Mouse (Mus musculus): ENCODE measurements around the gene Gm49721. TPM values are rescaled to one million over a fixed set of nuclear protein-coding genes. Genes with fewer than 3 reads are reported as not detected.
"Not testable (repeated sequence)": the region's sequence is repeated elsewhere in the genome, so short reads cannot be mapped to it uniquely, and the experiment has no call there.

Gm49721 gene
- total RNA-seq, 1 experiment from 2014 or later, result 0.52 TPM

DNA sequence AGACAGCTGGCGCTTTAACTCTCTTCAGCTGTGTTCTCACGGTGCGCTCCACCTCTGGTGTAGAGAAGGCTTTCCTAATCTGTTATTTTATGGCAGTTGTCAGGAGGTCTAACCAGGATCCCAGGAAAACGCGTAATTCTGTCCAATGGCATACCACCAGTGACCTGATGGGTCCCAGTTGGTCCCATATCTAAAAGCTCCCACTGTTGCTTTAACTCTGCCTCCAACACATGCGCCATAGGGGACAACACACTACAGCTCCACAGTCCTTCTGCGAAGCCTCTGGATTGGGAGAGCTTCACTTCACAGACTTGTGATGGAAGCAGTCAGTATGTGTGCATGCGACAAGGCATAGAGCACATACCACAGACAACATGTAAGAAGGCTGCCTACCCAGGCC is 1.4 kb downstream of the Gm49721 start:
- not testable (repeated sequence) for DNase-seq

DNA sequence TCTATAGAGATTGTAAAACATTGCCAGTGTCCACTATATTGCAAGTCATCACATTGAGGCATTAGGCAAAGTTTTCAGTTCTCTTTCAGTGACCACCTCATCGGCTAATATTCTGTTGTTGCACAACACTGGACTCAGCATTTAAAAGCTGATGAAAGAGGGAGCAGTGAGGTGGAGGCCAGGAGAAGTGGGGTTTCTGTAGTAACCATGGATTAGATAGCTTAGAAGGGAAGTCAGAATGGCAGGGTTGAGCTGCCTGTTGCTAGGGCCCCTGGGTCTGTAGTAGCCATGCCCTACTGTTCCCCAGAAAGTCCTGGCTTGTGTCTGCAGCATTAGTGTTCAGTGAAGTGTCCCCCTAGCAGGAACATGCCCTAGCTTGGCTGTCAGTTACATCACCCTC is 7.4 kb downstream of the Gm49721 start:
- not testable (repeated sequence) for DNase-seq

DNA sequence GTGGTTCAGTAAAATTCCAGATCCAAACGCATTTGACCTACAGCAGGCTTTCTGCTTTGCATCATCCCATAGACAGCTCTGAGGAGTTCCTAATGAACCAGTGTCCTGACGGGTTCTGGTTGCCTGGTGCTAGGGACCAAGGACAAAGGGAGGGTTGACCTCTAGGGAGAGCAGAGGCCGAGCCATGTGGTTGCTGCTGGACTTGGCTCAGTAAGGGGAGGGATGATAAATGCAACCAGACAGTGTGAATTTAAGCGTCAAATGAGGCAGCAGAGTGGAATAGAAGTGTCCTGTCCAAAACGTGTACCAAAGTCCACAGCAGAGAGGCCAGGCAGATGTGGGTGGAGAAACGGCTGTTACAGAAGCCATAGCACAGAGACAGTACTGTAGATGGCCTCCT is 16.8 kb downstream of the Gm49721 start:
- DNase-seq, result not testable (repeated sequence)

DNA sequence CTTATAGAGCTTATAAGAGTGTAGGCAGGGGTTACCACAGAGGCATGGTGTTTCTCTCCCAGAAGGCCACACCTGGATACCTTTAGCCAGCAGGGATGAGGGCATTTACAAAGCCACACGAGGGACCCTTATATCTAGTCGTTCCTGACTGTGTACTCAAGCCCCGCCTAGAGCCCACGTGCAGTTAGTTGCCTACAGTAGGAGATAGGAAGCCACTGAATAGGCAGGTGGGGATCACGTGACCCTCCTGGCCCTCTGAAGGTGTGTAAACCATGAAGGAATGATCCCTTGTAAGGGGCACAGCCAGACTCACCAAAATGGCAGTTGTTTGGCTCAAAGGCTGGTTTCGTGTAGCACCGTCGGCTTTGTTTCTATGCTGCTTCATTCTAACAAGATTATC is 18.1 kb downstream of the Gm49721 start:
- not testable (repeated sequence) for DNase-seq

DNA sequence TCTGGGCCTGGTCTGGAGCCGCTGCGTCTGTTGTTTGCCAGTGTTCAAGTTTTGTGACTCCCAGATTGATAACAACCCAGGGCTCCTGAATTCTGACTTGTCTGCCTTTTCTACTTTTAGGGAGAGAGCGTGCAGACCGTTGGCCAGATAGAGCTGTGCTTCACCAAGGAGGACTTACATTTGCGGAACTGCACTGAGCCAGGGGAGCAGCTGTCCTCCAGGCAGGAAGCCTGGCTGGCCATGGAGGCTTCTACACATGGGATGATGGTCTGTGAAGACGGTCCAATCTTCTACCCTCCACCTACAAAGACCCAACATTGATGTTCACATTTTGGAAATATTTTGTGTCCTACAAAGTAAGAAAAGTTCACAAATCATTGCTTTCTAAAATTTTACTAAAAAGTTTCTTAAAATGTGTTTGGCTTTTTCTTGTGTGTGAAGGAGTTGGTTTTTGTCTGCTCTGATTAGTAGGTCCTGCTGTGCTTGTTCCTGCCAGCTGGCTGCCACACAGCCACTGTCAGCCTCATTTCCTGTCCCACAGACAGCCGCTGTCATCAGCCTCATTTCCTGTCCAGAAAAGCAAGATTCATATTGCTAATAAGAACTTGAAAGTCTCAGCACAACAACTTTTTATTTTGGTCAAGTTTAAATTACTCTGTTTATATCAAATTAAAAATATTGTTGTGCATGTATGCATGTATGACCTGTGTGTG is 19.2 kb downstream of the Gm49721 start:
- not testable (repeated sequence) for DNase-seq

DNA sequence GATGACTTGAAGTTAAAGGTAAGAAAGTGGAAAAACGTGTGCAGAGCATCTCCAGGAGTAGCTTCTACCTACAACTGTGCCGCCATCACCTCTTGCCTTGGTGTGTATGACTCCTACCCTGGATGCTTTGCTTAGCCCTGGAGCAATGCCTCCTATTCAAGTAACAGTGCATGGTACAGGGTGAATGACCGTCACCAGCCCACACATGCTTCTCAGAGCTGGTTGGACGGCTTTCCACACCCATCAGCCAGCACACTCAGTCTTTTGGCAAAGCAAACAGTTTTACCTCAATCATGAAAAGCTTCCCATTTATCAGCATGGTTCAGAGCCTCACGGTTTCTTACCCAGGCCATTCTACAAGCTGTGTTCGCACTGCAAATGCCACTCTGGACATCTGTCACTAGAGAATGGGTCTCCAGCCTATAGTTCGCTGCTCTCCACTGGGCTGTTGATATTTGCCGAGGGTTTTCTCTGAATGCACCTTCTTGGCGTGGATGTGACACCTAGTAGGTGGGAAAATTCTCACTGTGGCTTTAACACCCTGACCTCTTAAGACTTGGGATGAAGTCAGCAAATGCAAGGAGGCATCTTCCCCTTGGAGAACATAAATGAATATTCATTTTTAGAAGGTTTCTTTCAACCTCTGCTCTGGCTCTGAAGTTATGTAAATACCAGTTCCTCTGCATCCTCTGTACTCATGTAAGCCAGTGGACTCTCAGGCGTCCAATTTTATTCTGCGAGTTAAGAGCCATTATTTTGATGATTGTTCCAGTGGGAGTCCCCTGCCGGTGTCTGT is 23.3 kb downstream of the Gm49721 start:
- not testable (repeated sequence) for DNase-seq

DNA sequence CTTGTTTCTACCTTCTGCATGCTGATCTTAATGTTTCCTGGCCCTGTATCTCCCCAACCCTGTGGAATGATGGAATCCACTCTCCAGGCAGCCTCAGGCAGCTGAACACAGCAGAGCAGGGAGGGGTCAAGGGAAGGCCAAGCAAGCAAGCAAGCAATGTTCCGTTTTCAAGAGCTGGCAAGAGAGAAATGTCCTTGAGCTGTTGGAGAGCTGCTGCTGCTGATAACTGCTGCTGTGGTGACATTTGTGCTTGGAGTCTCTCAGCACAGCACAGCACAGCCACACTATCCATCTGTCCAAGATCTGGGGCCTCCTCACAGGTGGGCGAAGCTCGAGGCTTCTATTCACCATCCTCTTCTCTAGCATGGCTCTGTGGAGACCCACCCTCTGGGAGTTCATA is 24.7 kb downstream of the Gm49721 start:
- not testable (repeated sequence) for DNase-seq

DNA sequence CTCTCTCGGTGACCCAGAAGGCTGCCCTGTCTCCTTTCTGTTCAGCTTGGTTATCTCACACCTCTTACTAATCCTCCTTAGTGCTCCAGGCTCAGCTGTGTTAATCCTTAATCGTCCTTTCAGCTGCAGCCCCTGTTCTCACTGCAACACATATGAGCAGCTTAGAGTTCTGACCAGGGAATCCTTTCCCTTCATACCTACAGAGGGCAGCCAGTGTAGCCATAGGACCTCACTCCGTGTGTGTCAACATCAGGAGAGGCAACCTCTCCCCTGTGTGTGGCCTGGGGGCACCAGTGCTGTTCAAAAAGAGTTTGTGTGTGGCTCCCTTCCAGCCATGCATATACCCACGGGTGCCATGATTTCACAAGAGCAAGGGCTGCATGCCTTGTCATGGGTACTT is 26.9 kb downstream of the Gm49721 start:
- DNase-seq, result not testable (repeated sequence)

DNA sequence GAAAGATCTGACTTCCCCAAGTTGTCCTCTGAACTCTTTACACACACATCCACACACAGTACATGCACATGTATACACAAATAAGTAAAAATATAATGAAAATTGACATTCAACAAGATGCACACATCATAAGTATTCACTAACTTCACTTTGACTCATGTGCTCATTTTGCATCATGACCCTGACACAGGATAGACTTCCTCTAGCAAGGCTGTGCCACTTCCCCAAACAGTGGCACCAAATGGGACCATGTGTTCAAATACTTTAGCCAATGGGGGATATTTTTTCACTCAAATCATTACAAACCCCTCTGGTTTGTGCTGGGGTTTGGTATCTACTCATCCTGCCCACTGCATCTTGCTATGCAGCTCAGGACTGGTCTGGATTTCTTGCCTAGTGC is 30.2 kb downstream of the Gm49721 start:
- not testable (repeated sequence) for DNase-seq

DNA sequence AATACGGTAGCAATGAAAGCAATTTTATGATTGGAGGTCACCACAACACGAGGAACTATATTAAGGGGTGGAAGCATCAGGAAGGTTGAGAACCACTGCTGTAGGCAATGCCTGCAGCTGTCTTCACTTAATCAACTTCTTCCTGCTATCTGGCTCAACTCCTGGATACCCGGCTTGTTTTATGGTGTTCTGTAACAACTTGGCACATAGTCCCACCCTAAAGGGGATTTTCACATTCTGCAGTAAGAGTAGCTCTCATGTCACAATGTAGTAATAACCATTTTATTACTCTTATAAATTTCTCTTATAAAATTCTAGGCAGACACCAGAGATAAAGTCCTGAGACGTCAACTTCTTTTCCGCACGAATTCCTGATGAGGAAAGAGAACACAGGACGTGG is 30.7 kb downstream of the Gm49721 start:
- DNase-seq, result not testable (repeated sequence)

DNA sequence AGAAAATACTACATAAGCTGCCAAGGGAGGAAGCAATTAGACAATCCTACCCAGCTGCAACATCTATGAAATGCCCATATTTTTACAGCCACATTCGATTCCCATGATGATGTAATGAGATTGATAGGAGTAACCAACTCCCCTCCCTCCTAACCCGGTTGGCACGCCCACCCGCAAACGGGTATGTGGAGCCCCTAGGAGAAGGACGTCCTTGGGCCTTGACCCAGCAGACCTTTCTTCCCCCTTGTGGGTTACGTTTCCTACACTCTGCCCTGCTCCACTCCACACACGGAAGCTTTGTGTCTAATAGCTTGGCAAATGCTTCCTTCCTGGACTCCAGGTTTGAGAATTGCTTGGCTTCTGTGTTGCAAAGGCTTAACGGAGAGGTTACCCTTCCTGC is 31.2 kb downstream of the Gm49721 start:
- DNase-seq, result not testable (repeated sequence)

DNA sequence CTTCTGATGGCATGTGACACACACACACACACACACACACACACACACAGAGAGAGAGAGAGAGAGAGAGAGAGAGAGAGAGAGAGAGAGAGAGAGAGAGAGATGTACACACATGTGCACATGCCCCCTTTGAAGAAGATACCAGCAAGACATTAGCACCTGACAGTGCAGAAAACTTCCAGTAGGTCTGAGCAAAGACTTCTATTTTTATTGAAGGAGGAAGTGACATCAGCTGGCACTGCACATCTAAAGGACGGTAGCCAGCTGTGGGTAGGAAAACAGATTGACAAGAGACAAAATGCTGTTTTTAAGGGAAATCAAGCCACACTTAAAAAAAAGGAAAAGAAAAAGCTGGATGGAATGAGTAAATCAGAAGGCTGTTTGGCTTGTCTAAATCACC is 35.5 kb downstream of the Gm49721 start:
- not testable (repeated sequence) for DNase-seq

DNA sequence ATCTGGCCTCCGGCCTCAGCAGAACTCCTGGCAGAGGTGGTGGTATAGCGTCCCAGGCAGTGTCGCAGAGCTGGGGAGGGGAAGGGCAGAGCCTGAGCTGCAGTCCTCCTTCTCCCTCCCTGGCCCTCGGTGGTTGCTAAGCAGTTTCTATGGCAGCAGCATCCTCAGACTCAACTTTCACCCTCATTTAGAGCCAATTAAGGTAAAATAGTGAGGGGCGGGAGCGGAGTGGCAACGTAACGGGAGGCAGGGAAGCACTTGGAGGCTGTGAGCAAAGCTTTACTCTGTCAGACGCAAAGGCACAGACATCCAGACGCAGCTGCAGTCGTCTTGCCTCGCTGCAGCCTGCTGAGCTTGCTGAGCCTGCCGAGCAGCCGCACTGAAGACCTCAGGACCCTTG is 46.6 kb downstream of the Gm49721 start, which contains the start of gene Gm1604a:
Gene Gm1604a, plus strand, starts transcription at position 312 of the 400 bp plus-strand sequence.
- DNase-seq, result not testable (repeated sequence)

DNA sequence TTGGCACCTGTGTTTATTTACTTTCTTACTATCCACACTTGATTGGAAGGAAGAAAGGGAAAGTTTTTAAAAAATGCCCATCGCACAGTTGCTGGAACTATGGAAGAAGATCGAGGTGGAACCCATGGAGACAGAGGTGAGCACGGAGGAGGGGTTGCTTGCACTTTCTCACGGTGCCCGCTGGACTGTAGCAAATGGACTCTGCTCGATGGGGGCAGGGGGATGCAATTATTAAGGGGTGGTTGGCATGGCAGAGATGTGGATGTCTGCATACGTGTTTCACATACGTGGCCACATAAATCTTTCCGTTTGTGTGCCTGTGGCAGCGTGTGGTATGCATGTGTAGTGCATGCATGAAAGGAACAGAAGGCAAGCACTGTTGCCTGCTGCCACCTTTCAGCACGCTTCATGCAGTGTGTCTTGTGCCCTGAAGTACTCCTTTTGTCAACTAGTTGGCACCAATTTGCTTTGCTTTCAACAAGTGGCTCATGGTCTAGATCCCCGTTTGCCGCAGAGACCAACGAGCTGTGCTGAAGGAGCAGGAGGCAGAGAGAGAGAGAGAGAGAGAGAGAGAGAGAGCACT is 47.2 kb downstream of the Gm49721 start:
- not testable (repeated sequence) for DNase-seq

DNA sequence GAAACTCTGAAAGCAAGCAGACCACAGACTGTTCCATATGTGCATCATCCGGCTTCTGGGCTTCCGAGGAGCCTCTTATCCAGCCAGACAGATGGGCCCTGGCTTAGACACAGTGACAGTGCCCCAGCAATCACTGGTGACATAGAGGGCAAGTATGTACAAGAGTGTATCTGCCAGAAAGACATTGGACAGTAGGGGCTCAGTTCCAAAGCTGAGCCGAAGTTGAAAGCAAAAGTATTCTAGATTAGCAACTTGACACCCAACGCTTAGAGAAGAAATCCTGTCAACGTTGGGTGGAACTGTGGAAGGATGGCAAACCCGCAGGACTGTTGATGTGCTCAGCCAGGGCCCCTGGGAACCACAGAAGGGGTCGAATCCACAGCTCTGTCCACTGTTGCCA is 51.5 kb downstream of the Gm49721 start:
- DNase-seq, result not testable (repeated sequence)

DNA sequence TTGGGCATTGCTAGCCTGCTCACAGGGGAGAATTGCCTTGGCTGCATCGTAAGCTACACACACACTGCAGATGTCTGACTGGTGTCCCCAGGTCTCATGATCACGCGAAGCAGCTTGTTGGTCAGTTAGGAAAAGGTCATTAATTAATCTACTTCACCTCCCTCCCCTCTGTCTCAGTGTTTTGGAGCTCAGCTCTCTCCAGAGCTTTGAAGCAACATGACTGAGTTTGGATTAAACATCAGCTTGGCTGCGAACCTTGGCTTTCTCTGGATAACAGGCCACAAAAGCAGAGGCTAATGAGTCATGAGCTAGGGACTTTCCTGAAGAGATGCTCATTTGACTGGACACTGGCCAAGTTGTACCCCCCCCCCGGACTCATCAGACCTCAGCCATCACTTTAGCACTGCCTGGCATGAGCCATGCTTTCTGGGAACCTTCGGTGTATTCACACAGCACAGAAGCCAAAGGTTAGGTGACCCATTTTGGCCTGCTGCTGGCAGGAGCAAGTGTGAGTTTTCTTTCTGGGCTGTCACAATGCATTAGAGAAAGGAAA is 52.0 kb downstream of the Gm49721 start:
- not testable (repeated sequence) for DNase-seq

DNA sequence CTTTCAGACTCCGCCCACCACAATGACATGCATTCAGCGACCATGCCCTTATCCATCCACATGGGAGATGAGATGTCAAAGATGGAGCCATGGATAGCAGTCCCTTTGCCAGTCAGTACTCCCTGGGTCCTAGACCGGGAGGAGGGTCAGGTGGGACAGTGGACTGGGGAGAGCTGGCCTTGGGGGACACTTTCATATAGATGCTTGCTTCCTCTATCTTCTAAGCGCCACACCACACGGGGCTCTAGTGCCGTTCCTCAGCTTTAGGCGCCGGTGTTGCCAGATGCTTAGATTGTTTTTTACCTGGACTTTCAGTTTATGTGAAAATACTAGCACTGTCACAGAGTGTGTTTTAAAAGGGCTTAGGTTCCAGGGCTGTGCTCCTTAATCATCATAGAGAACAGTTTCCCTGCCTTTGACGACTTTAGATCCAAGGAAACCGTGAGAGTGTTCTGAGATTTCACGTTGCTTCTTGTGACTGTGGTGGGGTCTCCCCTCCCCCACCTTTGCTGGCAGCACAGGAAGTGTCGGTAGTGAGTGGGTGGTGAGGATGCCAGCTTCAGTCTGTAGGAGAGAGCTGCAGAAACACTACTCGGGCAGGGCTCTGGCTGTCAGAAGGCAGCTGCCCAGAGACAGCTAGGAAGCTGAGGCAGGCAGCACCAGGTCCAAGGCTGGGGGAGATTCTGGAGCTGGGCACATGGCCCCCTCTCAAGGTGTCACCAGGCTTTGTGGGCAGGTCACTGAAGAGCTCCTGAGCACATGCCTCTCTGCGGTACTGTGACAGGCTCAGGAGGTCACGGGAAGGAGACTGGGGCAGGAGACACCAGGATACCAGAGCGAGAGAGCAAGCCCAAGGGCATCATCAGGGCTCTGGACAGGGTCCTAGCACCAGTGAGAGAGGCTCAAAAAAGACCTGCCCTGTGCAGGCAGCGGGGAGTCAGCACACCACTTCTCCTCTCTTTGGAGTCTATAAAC is 54.8 kb downstream of the Gm49721 start:
- not testable (repeated sequence) for DNase-seq

DNA sequence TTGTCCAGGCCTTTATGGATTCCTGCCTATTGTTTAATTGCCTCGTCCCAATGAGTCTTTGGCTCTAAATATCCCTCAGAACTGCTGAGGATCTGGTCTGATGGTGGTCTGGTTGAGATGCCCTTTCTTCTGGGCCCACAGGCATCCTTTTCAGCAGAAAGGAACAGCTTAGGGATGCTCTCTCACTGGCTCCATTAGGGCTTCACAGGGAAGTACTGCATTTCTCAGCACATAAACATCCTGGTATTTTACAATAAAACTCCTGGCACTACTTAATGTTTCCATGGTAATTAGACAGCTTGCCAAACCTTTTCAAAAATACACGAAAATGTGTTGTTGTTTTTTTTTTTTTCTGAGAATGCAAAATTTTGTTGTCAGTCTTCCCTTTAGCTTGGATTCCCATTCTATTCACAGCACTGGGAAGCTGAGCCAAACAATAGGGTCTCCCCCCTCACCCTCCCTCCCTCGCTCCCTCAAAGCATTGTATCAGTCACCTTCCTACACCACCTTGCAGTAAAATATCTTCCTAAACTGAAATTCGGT is 90.4 kb downstream of the Gm49721 start:
- not testable (repeated sequence) for DNase-seq

DNA sequence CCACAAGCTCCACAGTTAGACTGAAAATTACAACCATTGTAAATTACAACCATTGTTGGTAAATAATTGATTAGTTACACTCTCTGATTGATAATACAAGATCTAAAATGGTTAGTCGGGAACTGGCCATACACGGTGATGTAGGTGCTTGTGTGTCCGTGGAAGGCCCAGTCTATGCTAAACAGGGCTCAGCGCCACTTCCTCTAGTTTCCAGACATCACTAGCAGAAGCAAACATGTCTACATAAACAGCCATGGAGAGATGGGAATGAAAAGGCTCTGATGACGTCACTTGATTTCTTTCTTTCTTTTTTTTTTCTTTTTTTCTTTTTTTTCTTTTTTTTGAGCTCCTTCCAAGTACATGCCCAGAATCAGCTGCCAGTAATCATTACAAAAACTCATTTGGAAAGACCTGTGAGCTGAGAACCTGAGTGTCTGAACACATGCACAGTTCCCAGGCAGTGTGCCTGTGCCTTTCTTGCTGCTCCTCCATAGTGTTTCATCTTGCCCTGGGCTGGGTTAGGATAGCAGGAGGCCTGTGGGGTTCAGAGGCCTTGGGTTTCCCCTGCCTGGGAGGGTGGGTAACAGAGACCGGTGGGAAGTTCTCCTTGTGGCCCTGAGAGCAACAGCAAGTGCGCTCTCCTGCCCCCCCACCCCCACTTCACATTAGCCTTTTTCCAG is 91.0 kb downstream of the Gm49721 start:
- DNase-seq, result not testable (repeated sequence)

DNA sequence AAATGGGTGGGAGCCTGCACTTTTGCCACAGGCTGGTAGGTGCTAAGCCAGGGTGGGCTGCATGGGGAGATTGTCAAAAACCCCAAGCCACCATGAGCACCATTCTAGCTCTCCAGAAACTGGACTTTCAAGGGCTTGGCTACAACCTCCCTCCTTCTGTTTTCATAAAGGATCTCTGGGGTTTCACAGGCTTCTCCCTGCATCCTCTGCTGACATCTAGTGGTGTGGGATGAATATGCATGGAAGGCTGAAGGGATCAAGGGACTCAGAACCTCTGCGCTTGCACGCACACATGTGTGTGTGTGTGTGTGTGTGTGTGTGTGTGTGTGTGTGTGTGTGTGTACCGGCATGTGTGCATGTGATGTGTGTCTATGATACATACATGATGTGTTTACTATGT is 95.8 kb downstream of the Gm49721 start:
- DNase-seq, result peak; percentile 33

DNA sequence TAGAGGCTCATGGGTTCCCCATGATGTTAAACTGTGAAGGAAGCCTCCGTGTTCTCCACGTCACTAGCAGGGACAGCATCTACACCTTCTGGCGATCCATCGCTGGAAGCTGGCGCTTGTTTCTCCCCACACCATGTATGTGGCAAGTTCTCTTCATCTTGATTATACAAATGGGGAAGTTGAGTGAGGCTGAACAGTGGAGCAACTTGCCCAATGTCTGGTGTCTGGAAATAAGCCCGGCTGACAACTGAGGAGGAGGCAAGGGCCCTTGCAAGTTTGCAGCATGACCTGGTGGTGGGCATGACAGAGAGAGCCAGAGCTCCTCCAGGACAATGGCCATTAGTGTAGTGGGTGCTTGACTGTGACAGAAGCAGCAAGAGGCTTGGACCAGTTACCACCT is 96.8 kb downstream of the Gm49721 start:
- not testable (repeated sequence) for DNase-seq

All from adrenal gland, postnatal 25 days (tissue).